ENCODE assay signal across 22 mouse cellular contexts in the genomic region with DNA sequence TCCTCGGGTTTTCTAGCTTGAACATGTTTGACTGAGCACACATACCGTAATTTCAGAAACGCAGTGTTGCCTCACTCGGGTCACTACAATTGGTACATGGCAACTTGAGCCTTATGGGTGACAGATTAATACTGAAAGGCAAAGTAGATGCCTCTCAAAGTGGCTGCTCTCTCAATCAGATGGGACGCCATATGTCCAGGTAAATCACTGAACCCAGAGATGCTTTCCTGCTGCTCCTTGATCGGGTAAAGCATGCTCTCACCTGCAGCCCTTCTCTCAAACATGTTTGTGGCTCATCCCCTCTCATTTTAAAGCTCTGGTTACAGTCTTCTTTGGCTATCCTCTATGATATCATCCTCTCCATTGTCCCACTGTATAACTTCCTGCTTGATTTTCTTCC. TPM values are rescaled to one million over a fixed set of nuclear protein-coding genes. Genes with fewer than 3 reads are reported as not detected.
A peak's percentile ranks its signal among the peaks of the same experiment; 100 is the strongest.
DNase-seq lines count a peak whose midpoint lies in the region; ATAC-seq lines count a peak whose summit lies in the region.
"Had no signal": no experiment of that assay in that cellular context is flagged by ENCODE, and none has a peak within 500 bp of the region (broad histone marks: within the 10 kb centered on the region; RNA-seq: fewer than 3 reads in every experiment).

No protein-coding gene starts in this region.

- peaks cover 38% of the 10 kb centered on the region for H3K4me1 ChIP-seq in hindbrain, embryonic 15.5 days (replicated peaks)
- H3K4me1 ChIP-seq in hindbrain, embryonic 16.5 days (ENCODE audit: control insufficient read depth, insufficient read depth, low read depth, low read length), result peaks cover 13% of the 10 kb centered on the region
- H3K4me1 ChIP-seq: embryonic facial prominence, embryonic 15.5 days had no signal

- 86% methylated on average over 6 of the region's 6 CpGs for WGBS in hindbrain, embryonic 15.5 days
- WGBS in hindbrain, embryonic 16.5 days, result 85% methylated on average over 6 of the region's 6 CpGs

- H3K4me3 ChIP-seq in hindbrain, embryonic 15.5 days, result no peak overlapping the region
- no peak overlapping the region for H3K4me3 ChIP-seq in hindbrain, embryonic 16.5 days (ENCODE audit: low read length)
- H3K4me3 ChIP-seq: embryonic facial prominence, embryonic 12.5 days; embryonic facial prominence, embryonic 15.5 days; gastrocnemius, adult 2 months; heart, adult 2 months; heart, embryonic 10.5 days; heart, embryonic 13.5 days had no signal

- H3K27ac ChIP-seq in hindbrain, embryonic 15.5 days (replicated peaks), result no peak overlapping the region
- H3K27ac ChIP-seq in hindbrain, embryonic 16.5 days (ENCODE audit: low read depth, low read length), result no peak overlapping the region
- H3K27ac ChIP-seq: embryonic facial prominence, embryonic 12.5 days; embryonic facial prominence, embryonic 15.5 days; gastrocnemius, adult 2 months; heart, adult 2 months; heart, embryonic 10.5 days; heart, embryonic 13.5 days had no signal

- 0 out of 2 replicates have a peak overlapping the region, but pooled peaks have one; percentile 9 for H3K4me2 ChIP-seq in hindbrain, embryonic 15.5 days
- H3K4me2 ChIP-seq in hindbrain, embryonic 16.5 days (ENCODE audit: low read length), result no peak overlapping the region
- H3K4me2 ChIP-seq: embryonic facial prominence, embryonic 12.5 days; embryonic facial prominence, embryonic 15.5 days; heart, embryonic 13.5 days had no signal

- no peaks in the 10 kb centered on the region for H3K27me3 ChIP-seq in hindbrain, embryonic 15.5 days
- no peaks in the 10 kb centered on the region for H3K27me3 ChIP-seq in hindbrain, embryonic 16.5 days (replicated peaks; ENCODE audit: control insufficient read depth, insufficient read depth, low read length)

- ATAC-seq in hindbrain, embryonic 15.5 days (ENCODE audit: low FRiP score, low read depth), result no peak
- no peak for ATAC-seq in hindbrain, embryonic 16.5 days
- ATAC-seq: CD4-positive, CD25-positive, alpha-beta regulatory T cell, adult 4 months; forebrain, embryonic 14.5 days; forebrain, postnatal 0 days; intestine, postnatal 0 days had no signal

- DNase-seq in cerebellum, adult 9-10 months, result peak; percentile 62
- DNase-seq in cerebellum, postnatal 14 days, result no peak
- DNase-seq in brain, adult 2 months (ENCODE audit: low read depth, low spot score), result peak; percentile 65
- no peak for DNase-seq in kidney, adult 8-10 months
- DNase-seq: adrenal gland, adult 2 months; adrenal gland, postnatal 14 days; forebrain, postnatal 0 days; gastrocnemius, adult 2 months; gastrocnemius, postnatal 14 days; heart, adult 2 months; heart, postnatal 14 days; heart, postnatal 4 days; kidney, adult 2 months had no signal

- H3K36me3 ChIP-seq in hindbrain, embryonic 15.5 days, result no peaks in the 10 kb centered on the region
- H3K36me3 ChIP-seq in hindbrain, embryonic 16.5 days (ENCODE audit: control insufficient read depth, insufficient read depth, low read length), result no peaks in the 10 kb centered on the region
- H3K36me3 ChIP-seq: embryonic facial prominence, embryonic 12.5 days; embryonic facial prominence, embryonic 15.5 days; heart, embryonic 10.5 days; heart, embryonic 13.5 days had no signal

- no peaks in the 10 kb centered on the region for H3K9me3 ChIP-seq in hindbrain, embryonic 15.5 days
- no peaks in the 10 kb centered on the region for H3K9me3 ChIP-seq in hindbrain, embryonic 16.5 days (ENCODE audit: control insufficient read depth, low read length)
- H3K9me3 ChIP-seq: embryonic facial prominence, embryonic 12.5 days; embryonic facial prominence, embryonic 15.5 days; heart, embryonic 10.5 days; heart, embryonic 13.5 days had no signal

- H3K9ac ChIP-seq in hindbrain, embryonic 15.5 days, result no peak overlapping the region
- no peak overlapping the region for H3K9ac ChIP-seq in hindbrain, embryonic 16.5 days (ENCODE audit: low read depth, low read length)
- H3K9ac ChIP-seq: embryonic facial prominence, embryonic 12.5 days; embryonic facial prominence, embryonic 15.5 days; forebrain, postnatal 0 days; heart, embryonic 13.5 days had no signal

RNA-seq across cellular contexts. Expression of gene Apba1, which starts 4.7 kb away (rescaled TPM):
- polyA plus RNA-seq in hindbrain, embryonic 15.5 days (2015; fragmentation: Nextera tagmentation; extraction: Ambion mirVana), result 14.1 and 15.8 TPM in 2 replicates
- polyA plus RNA-seq in hindbrain, embryonic 16.5 days (2015; fragmentation: Nextera tagmentation; extraction: Ambion mirVana), result 12.7 and 13.3 TPM in 2 replicates
- polyA plus RNA-seq: CD4-positive, CD25-positive, alpha-beta regulatory T cell, adult 4 months had no signal

Comparison
In these comparisons a context has a peak if more than half of its experiments do, and no peak if none do; other contexts are left out.
1. DNase-seq: peak in cerebellum, adult 9-10 months (single experiment) and brain, adult 2 months (single experiment); none in cerebellum, postnatal 14 days (0 of 2) and kidney, adult 8-10 months (0 of 2).